Mouse (Mus musculus) limb, embryonic 15.5 days (tissue): ENCODE measurements at regions not wholly inside any gene's neighbourhood (a gene's known extent, or its start where the extent isn't known, plus 50 kb on each side); places are given as distances from the start of the nearest gene placed in this dataset.
"Not testable (repeated sequence)": the region's sequence is repeated elsewhere in the genome, so short reads cannot be mapped to it uniquely, and the experiment has no call there.

Source experiments
- ATAC-seq: fragments of 200-750 bp; cut with Nextera tagmentation; 2 replicates; pipeline ENCODE4 v1.8.0; 2017; ENCODE audit warnings: low read depth, moderate TSS enrichment; ENCODE audit not compliant: insufficient number of reproducible peaks, low FRiP score, low TSS enrichment
- H3K27ac ChIP-seq: fragments of 300-500 bp; sonication (generic); 2 replicates; pipeline ENCODE4 v1.5.1; 2015; ENCODE audit warnings: moderate library complexity, mild to moderate bottlenecking, inconsistent platforms
- H3K27me3 ChIP-seq: fragments of 300-500 bp; sonication (generic); 2 replicates; pipeline ENCODE4 v1.6.1; 2015; ENCODE audit warnings: inconsistent platforms
- H3K36me3 ChIP-seq: fragments of 300-500 bp; sonication (generic); 2 replicates; pipeline ENCODE4 v1.6.1; 2015; ENCODE audit warnings: inconsistent platforms
- H3K4me1 ChIP-seq: fragments of 300-500 bp; sonication (generic); 2 replicates; pipeline ENCODE4 v1.6.1; 2015; ENCODE audit warnings: inconsistent platforms
- H3K4me2 ChIP-seq: fragments of 300-500 bp; sonication (generic); 2 replicates; pipeline ENCODE4 v1.6.1; 2015; ENCODE audit warnings: mild to moderate bottlenecking, inconsistent platforms
- H3K4me3 ChIP-seq: fragments of 300-500 bp; sonication (generic); 2 replicates; pipeline ENCODE4 v1.5.1; 2015; ENCODE audit warnings: mild to moderate bottlenecking, inconsistent platforms
- H3K9ac ChIP-seq: fragments of 300-500 bp; sonication (generic); 2 replicates; pipeline ENCODE4 v1.6.1; 2015; ENCODE audit warnings: inconsistent platforms
- H3K9me3 ChIP-seq: fragments of 300-500 bp; sonication (generic); 2 replicates; pipeline ENCODE4 v1.6.1; 2016; ENCODE audit warnings: inconsistent platforms
- WGBS: fragments of 180-500 bp; shearing (Covaris S2); methylation state at CpG from one replicate; pipeline ENCODE4 v1.1.7; 2015; 5-methylcytosine and 5-hydroxymethylcytosine counted together

DNA sequence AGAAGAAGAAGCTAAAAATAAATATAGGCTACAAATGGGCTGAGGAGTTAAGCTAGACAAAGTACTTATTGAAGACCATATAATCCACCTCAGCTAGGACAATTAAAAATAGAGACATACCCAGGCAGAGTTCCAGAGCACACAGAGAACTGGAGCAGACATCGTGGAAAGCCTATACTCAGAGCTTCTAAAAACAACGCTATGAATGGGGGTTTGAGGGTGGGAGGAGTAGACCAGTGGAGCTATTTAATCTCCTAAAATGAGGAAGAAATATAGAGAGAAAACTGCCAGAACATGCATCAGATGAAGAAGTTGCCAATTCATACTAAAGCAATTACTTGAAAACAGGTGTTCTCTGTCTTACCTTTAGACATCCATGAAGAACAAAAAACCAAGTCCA lies 720.8 kb downstream of the Efna5 start:
- ATAC-seq = no peak
- H3K9me3 ChIP-seq = no peaks in the 10 kb centered on the region
- H3K4me2 ChIP-seq = no peak overlapping the region
- no peak overlapping the region for H3K27ac ChIP-seq
- H3K4me1 ChIP-seq = no peaks in the 10 kb centered on the region
- H3K36me3 ChIP-seq = no peaks in the 10 kb centered on the region
- 62% methylated on average over 2 of the region's 2 CpGs for WGBS
- H3K9ac ChIP-seq = no peak overlapping the region
- no peaks in the 10 kb centered on the region for H3K27me3 ChIP-seq
- H3K4me3 ChIP-seq = no peak overlapping the region

DNA sequence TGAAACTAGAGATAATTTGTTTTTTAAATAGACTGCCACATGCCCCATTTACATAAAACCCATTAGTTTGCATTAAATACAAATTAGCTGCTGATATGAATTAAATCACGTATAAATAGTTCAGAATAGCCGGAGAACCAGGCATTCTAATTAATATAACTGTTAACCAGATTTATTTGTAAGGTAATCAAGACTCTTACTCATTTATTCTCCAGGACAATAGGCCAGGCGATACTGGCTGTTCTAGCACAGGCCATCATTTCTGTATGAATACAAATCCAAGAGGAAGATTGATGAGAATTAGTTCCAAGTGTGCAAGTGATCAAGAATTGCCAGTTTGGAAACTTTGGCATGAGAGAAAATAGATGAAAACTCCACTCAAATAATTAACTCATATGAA lies 746.1 kb downstream of the Efna5 start:
- Histone ChIP-seq H3K9ac (no peak overlapping the region), H3K4me1 (no peaks in the 10 kb centered on the region), H3K4me3 (no peak overlapping the region), H3K27ac (no peak overlapping the region), H3K9me3 (no peaks in the 10 kb centered on the region), H3K27me3 (no peaks in the 10 kb centered on the region), H3K4me2 (no peak overlapping the region), H3K36me3 (no peaks in the 10 kb centered on the region)
- ATAC-seq = no peak
- WGBS = 83% methylated on average over 3 of the region's 3 CpGs

DNA sequence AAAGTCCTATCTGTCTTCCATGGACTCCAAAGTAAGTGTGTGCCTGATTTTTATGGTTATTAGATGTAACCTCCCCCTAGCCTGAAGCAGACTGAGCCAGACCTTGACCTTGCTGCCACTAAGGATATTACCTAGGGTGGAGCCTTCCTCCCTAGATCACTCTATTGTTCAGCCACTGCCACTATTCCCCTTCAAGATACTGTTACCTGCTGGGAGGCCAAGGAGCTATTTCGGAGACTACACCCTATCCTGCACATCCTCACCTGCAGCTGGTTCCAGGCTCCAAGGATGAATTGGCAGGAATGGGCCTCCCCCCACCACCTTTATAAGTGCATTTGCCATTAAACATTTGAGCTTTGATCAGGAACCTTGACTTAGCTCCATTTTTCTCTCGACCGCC lies 769.4 kb downstream of the Efna5 start:
- not testable (repeated sequence) for H3K4me2 ChIP-seq, H3K36me3 ChIP-seq, ATAC-seq, H3K4me3 ChIP-seq, H3K27me3 ChIP-seq, H3K4me1 ChIP-seq, H3K9ac ChIP-seq, H3K27ac ChIP-seq, H3K9me3 ChIP-seq
- 93% methylated on average over 3 of the region's 3 CpGs for WGBS

DNA sequence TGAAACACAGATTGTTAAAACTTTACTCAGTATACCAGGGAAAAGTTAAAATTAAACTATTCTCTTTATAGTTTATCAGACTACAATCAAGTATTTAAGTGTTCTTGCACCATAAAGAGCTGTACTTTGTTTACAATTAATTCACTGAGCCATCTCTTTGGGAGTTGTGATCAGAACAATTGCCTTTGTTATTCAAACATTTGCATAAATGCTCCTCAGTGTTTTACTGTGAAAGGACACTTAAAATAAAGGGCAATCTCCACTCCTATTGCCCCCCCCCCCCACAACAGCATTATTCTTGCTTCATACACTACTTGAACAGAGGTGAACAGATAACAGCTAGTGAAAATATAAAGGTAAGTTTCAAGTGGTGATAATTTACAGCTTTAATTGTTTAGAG lies 772.1 kb downstream of the Efna5 start:
- H3K4me2 ChIP-seq = no peak overlapping the region
- H3K27me3 ChIP-seq = no peaks in the 10 kb centered on the region
- no peak overlapping the region for H3K4me3 ChIP-seq
- H3K36me3 ChIP-seq = no peaks in the 10 kb centered on the region
- ATAC-seq = no peak
- H3K27ac ChIP-seq = no peak overlapping the region
- no peak overlapping the region for H3K9ac ChIP-seq
- no peaks in the 10 kb centered on the region for H3K4me1 ChIP-seq
- no peaks in the 10 kb centered on the region for H3K9me3 ChIP-seq

DNA sequence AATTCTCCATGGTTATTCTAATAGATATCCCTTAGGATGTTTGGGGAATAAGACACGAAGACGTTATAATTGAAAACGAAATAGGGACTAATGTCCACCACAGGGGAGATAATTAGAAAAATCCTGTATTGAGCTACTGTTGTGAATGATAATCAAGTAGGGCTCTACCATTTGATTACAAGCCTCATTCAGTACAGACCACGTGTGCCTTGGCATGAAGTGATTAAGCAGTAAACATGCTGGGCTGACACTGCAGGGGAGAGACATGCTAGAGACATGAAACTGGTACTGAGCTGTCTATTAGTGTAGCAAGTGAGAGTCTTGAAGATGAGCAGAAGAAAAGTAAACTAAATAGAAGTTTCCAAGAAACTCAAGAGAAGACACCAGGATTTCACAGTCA lies 797.8 kb downstream of the Efna5 start:
- Histone ChIP-seq H3K9me3 (no peaks in the 10 kb centered on the region), H3K9ac (no peak overlapping the region), H3K4me3 (no peak overlapping the region), H3K4me1 (no peaks in the 10 kb centered on the region), H3K27ac (no peak overlapping the region), H3K36me3 (no peaks in the 10 kb centered on the region), H3K4me2 (no peak overlapping the region), H3K27me3 (no peaks in the 10 kb centered on the region)
- ATAC-seq = no peak
- WGBS = 69% methylated on average over 4 of the region's 4 CpGs

DNA sequence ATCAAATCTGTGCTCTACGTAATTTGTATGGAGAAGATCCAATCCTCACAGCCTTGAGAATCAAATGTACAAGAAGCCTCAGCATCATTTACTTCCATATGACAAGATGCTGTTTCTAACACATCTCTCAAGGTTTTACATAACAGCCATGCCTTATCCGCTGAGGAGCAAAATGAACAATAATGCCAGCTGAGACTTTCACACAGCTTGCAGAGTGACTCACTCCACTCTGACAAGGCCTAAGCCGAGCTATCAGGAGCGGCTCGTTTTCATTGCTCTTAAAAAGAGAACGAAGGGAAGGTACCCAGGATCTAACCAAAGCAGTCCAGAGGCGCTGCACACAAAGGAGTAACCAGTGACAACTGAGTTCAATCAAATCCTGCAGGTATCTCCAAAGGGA lies 803.5 kb downstream of the Efna5 start:
- Histone ChIP-seq H3K9me3 (no peaks in the 10 kb centered on the region), H3K9ac (no peak overlapping the region), H3K4me3 (no peak overlapping the region), H3K4me2 (no peak overlapping the region), H3K27me3 (no peaks in the 10 kb centered on the region), H3K4me1 (no peaks in the 10 kb centered on the region), H3K36me3 (no peaks in the 10 kb centered on the region), H3K27ac (no peak overlapping the region)
- 77% methylated on average over 7 of the region's 7 CpGs for WGBS
- ATAC-seq = no peak

DNA sequence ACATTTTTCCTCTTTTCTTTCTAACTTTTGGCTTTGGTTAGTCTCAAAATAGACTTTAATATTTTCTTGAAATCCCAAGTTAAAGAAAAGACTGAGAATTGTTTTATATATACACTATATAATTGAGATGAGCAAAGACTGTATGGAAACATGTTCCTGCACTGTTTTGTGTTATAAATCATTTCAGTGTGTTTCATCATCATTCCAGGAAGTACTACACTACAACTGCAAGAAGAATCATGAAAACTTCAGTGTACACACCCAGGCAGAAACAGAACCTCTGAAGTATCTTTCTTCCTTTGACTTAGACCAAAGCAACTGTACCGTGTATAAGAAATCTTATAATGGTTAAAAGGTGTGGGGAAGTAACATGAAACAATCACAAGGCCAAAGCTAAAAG lies 816.2 kb downstream of the Efna5 start:
- no peak overlapping the region for H3K27ac ChIP-seq
- no peak overlapping the region for H3K9ac ChIP-seq
- no peaks in the 10 kb centered on the region for H3K4me1 ChIP-seq
- ATAC-seq = no peak
- no peak overlapping the region for H3K4me3 ChIP-seq
- H3K4me2 ChIP-seq = no peak overlapping the region
- no peaks in the 10 kb centered on the region for H3K36me3 ChIP-seq
- no peaks in the 10 kb centered on the region for H3K9me3 ChIP-seq
- 45% methylated on average over 1 of the region's 1 CpGs for WGBS
- no peaks in the 10 kb centered on the region for H3K27me3 ChIP-seq

DNA sequence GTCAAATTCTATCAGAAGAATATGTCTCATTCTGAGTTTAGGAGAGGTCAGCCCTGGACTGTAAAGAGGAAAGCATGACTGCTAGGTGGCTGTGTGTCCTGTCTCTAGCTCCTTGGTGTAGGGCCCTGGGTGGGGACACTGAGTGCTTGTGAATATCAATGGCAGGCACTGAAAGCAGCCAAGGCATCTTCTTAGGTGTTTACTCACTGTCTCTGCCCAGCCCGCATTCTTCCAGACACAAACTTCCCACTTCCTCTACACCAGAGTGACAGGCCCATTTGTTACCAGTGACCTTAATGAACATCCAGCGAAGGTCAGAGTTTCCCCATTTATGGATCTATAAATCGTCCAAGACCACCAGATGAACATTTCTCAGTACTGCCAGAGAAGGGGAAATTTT lies 823.1 kb downstream of the Efna5 start:
- 20% methylated on average over 3 of the region's 3 CpGs for WGBS
- H3K9ac ChIP-seq = no peak overlapping the region
- H3K4me1 ChIP-seq = no peaks in the 10 kb centered on the region
- no peak overlapping the region for H3K27ac ChIP-seq
- no peak overlapping the region for H3K4me3 ChIP-seq
- no peak for ATAC-seq
- H3K27me3 ChIP-seq = no peaks in the 10 kb centered on the region
- no peak overlapping the region for H3K4me2 ChIP-seq
- H3K36me3 ChIP-seq = no peaks in the 10 kb centered on the region
- no peaks in the 10 kb centered on the region for H3K9me3 ChIP-seq

DNA sequence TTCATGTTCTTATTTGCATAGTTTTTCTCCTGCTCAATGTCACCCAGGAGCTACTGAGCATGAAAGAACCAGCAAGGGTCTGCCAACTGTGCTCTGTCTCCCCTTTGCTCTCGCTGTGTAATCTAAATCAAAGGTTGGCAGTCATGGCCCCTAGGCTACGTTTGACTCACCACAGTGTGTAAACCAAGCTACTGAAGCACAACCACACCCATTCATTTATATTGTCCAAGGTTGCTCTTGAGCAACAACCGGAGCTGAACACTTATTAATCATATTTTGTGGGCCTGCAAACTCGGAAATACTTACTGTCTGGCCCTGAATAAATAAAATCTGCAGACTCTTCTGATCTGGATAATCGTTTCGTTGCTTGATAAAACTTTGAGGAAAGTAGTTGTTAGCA lies 826.3 kb downstream of the Efna5 start:
- Histone ChIP-seq H3K27ac (no peak overlapping the region), H3K9ac (no peak overlapping the region), H3K9me3 (no peaks in the 10 kb centered on the region), H3K4me3 (no peak overlapping the region), H3K4me2 (no peak overlapping the region), H3K36me3 (no peaks in the 10 kb centered on the region), H3K4me1 (no peaks in the 10 kb centered on the region), H3K27me3 (no peaks in the 10 kb centered on the region)
- WGBS = 53% methylated on average over 6 of the region's 6 CpGs
- no peak for ATAC-seq

DNA sequence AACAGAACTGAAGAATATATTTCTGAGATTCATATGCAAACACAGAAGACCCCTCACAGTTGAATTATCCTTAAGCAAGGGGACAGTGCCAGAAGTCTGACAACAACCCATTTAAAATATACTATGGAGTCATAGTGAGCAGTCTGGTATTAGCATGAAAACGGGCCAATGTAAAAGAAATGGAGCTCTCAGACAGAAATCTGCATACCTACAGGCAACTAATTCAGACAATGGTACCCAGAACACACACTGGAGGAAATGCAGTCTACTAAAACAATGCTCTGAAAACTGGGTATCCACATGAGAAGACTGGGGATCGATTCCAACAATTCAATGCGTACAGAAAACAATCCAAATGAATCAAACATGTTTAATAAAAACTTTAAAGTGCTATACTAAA lies 832.1 kb downstream of the Efna5 start:
- ATAC-seq = no peak
- H3K4me2 ChIP-seq = no peak overlapping the region

DNA sequence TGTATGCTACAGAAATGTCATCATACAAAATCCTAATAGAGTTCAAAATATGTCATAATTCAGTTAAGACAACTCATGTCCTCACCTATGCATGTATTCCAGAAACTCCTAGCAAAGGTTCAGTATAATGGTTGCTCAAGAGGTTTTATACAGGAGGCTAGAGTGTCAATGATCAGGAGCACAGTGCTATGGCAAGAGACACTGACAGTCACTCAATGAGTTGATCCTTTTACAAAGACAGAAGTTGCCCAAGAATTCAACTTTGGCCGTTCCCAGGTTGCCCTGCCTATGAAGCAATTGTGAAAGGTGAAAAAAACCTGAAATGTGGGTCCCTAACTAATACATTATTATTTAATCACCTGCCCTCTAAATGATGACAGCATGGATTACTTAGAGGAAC lies 850.5 kb downstream of the Efna5 start:
- H3K4me2 ChIP-seq = no peak overlapping the region
- no peak for ATAC-seq
- no peaks in the 10 kb centered on the region for H3K4me1 ChIP-seq
- 67% methylated on average over 1 of the region's 1 CpGs for WGBS
- no peak overlapping the region for H3K27ac ChIP-seq
- no peaks in the 10 kb centered on the region for H3K9me3 ChIP-seq
- no peaks in the 10 kb centered on the region for H3K36me3 ChIP-seq
- H3K27me3 ChIP-seq = no peaks in the 10 kb centered on the region
- H3K4me3 ChIP-seq = no peak overlapping the region
- H3K9ac ChIP-seq = no peak overlapping the region

More for the DNA sequence above, 832.1 kb downstream of the Efna5 start:
- Histone ChIP-seq H3K27me3 (no peaks in the 10 kb centered on the region), H3K36me3 (no peaks in the 10 kb centered on the region), H3K4me1 (no peaks in the 10 kb centered on the region), H3K27ac (no peak overlapping the region), H3K4me3 (no peak overlapping the region), H3K9ac (no peak overlapping the region), H3K9me3 (no peaks in the 10 kb centered on the region)
- 78% methylated on average over 3 of the region's 3 CpGs for WGBS
